Mouse (Mus musculus): ENCODE measurements at regions not wholly inside any gene's neighbourhood (a gene's known extent, or its start where the extent isn't known, plus 50 kb on each side); places are given as distances from the start of the nearest gene placed in this dataset.
"Not testable (repeated sequence)": the region's sequence is repeated elsewhere in the genome, so short reads cannot be mapped to it uniquely, and the experiment has no call there.

- no peak for DNase-seq
These were observed 103.3 kb upstream of the Dyrk2 start for GRCm38 (mm10) chr10:118973324-118973723.

- no peak for DNase-seq
These were observed 102.6 kb upstream of the Dyrk2 start for GRCm38 (mm10) chr10:118972626-118973025.

- no peak for DNase-seq
These were observed 100.6 kb upstream of the Dyrk2 start for GRCm38 (mm10) chr10:118970457-118971175.

- DNase-seq: no peak
These were observed 91.7 kb upstream of the Dyrk2 start for GRCm38 (mm10) chr10:118961713-118962181.

GRCm38 (mm10) chr10:118960076-118960475 is 90.1 kb upstream of the Dyrk2 start:
- DNase-seq: no peak

- DNase-seq: no peak
These were observed 89.6 kb upstream of the Dyrk2 start for GRCm38 (mm10) chr10:118959623-118960022.

- no peak for DNase-seq
These were observed 86.3 kb upstream of the Dyrk2 start for GRCm38 (mm10) chr10:118956352-118956751.

GRCm38 (mm10) chr10:118953440-118953839 is 83.4 kb upstream of the Dyrk2 start:
- no peak for DNase-seq

- DNase-seq: no peak
These were observed 82.7 kb upstream of the Dyrk2 start for GRCm38 (mm10) chr10:118952756-118953155.

- DNase-seq: peak; percentile 41 to 44
These were observed 77.7 kb upstream of the Dyrk2 start for GRCm38 (mm10) chr10:118947724-118948123.

- DNase-seq: no peak
These were observed 77.1 kb upstream of the Dyrk2 start for GRCm38 (mm10) chr10:118947016-118947674.

- DNase-seq: no peak
These were observed 57.3 kb upstream of the Dyrk2 start for GRCm38 (mm10) chr10:118927316-118927715.

- DNase-seq: no peak
These were observed 53.6 kb upstream of the Dyrk2 start for GRCm38 (mm10) chr10:118923473-118924185.

GRCm38 (mm10) chr10:118922120-118922519 is 52.1 kb upstream of the Dyrk2 start:
- DNase-seq: not testable (repeated sequence)
